In the genomic region with DNA sequence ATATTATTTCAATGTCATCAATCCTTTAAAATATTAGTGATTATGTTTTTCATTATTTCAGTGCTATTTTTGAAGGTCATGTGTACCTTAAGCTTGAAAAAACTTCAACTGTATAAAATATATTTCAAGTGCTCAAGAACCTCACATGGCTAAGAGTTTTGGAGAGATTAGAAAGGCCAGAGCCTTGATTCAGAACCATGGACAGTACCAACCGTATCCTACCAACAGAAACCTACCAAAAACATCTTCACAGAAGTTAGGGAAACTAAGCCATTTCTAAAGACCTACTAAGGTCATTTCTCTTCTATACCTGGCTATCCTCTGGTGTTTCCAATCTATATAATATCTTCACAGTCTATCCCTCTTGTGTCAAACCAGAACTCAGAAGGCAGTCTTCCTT, we compare ENCODE assay signal across 13 mouse cellular contexts. TPM values are rescaled to one million over a fixed set of nuclear protein-coding genes. Genes with fewer than 3 reads are reported as not detected.
DNase-seq lines count a peak whose midpoint lies in the region; ATAC-seq and TF ChIP-seq lines count a peak whose summit lies in the region.
"Had no signal": no experiment of that assay in that cellular context is flagged by ENCODE, and none has a peak within 500 bp of the region (broad histone marks: within the 10 kb centered on the region; RNA-seq: fewer than 3 reads in every experiment).

No protein-coding gene starts in this region.

- DNase-seq in heart, postnatal 0 days (ENCODE audit: low spot score), result peak; percentile 21
- peak; percentile 6 for DNase-seq in ovary, postnatal 14 days (ENCODE audit: low spot score)
- no peak for DNase-seq in ovary, postnatal 36 days (ENCODE audit: low spot score)
- peak; percentile 68 for DNase-seq in embryo, embryonic 10.5 days (ENCODE audit: low spot score)
- DNase-seq in retina, postnatal 1 day, result peak; percentile 15
- DNase-seq in spleen, postnatal 36 days (ENCODE audit: low spot score in 2 of 2), result no peak
- DNase-seq in right cerebral cortex, postnatal 4 days, result no peak
- DNase-seq: cerebellum, adult 9-11 months; gastrocnemius, postnatal 25 days; kidney, adult 9 months had no signal

- H3K27me3 ChIP-seq in heart, postnatal 0 days (ENCODE audit: control insufficient read depth, insufficient read depth, low read length), result no peaks in the 10 kb centered on the region
- no peaks in the 10 kb centered on the region for H3K27me3 ChIP-seq in heart, embryonic 12.5 days (replicated peaks)

- H3K9me3 ChIP-seq in heart, postnatal 0 days (replicated peaks; ENCODE audit: control insufficient read depth, low read length), result no peaks in the 10 kb centered on the region
- H3K9me3 ChIP-seq in heart, embryonic 12.5 days (replicated peaks), result no peaks in the 10 kb centered on the region

- no peaks in the 10 kb centered on the region for H3K4me1 ChIP-seq in heart, postnatal 0 days (ENCODE audit: control insufficient read depth, insufficient read depth)
- no peaks in the 10 kb centered on the region for H3K4me1 ChIP-seq in heart, embryonic 12.5 days (replicated peaks)

- no peaks in the 10 kb centered on the region for H3K36me3 ChIP-seq in heart, postnatal 0 days (replicated peaks; ENCODE audit: control insufficient read depth, insufficient read depth, low read length)
- H3K36me3 ChIP-seq in heart, embryonic 12.5 days, result no peaks in the 10 kb centered on the region

- no peak overlapping the region for H3K9ac ChIP-seq in heart, postnatal 0 days (replicated peaks; ENCODE audit: low read depth, low read length)
- no peak overlapping the region for H3K9ac ChIP-seq in heart, embryonic 12.5 days
- H3K9ac ChIP-seq: liver, embryonic 14.5 days had no signal

- no peak overlapping the region for H3K4me2 ChIP-seq in heart, postnatal 0 days (ENCODE audit: low read depth, low read length)
- no peak overlapping the region for H3K4me2 ChIP-seq in heart, embryonic 12.5 days

- WGBS in heart, postnatal 0 days, result 20% methylated on average over 1 of the region's 1 CpGs
- 27% methylated on average over 1 of the region's 1 CpGs for WGBS in heart, embryonic 12.5 days

- H3K27ac ChIP-seq in heart, postnatal 0 days (ENCODE audit: low read depth), result no peak overlapping the region
- H3K27ac ChIP-seq in heart, embryonic 12.5 days (ENCODE audit: poor library complexity, severe bottlenecking), result no peak overlapping the region
- H3K27ac ChIP-seq: liver, embryonic 14.5 days had no signal

- TF ChIP-seq EP300 in heart, postnatal 0 days (IDR thresholded peaks at IDR 0.05; ENCODE audit: low read depth), result no peak

- no peak for TF ChIP-seq CTCF in heart, postnatal 0 days (IDR thresholded peaks at IDR 0.05; ENCODE audit: low read depth)

- ATAC-seq in heart, postnatal 0 days (ENCODE audit: insufficient read depth, low read depth), result no peak
- ATAC-seq in heart, embryonic 12.5 days (ENCODE audit: insufficient number of reproducible peaks, low FRiP score), result no peak
- ATAC-seq: midbrain, embryonic 16.5 days had no signal

- H3K4me3 ChIP-seq in heart, postnatal 0 days (ENCODE audit: low read depth, low read length), result no peak overlapping the region
- H3K4me3 ChIP-seq in heart, embryonic 12.5 days, result no peak overlapping the region

RNA-seq across cellular contexts. Expression of gene Col28a1, which starts 50.5 kb away (rescaled TPM):
- total RNA-seq in heart, postnatal 0 days (2014; rRNA removed; ENCODE audit: low replicate concordance), result 0.08 TPM in 1 of 2 replicates, not detected in the other
- polyA plus RNA-seq in heart, postnatal 0 days (2015; fragmentation: Nextera tagmentation; extraction: Ambion mirVana), result 0.20 and 0.60 TPM in 2 replicates
- polyA plus RNA-seq in heart, embryonic 12.5 days (2016; fragmentation: Nextera tagmentation; extraction: Ambion mirVana), result 0.09 TPM in 1 of 2 replicates, not detected in the other

Comparison
In these comparisons a context has a peak if more than half of its experiments do, and no peak if none do; other contexts are left out.
1. DNase-seq: peak in heart, postnatal 0 days (single experiment), ovary, postnatal 14 days (single experiment), embryo, embryonic 10.5 days (single experiment) and retina, postnatal 1 day (single experiment); none in ovary, postnatal 36 days (single experiment), spleen, postnatal 36 days (0 of 2) and right cerebral cortex, postnatal 4 days (single experiment).